Mouse (Mus musculus) neural tube, embryonic 12.5 days (tissue): ENCODE measurements around the gene Tle6. TPM values are rescaled to one million over a fixed set of nuclear protein-coding genes. Genes with fewer than 3 reads are reported as not detected.
A peak's percentile ranks its signal among the peaks of the same experiment; 100 is the strongest.

Experiments used
- ATAC-seq: fragments of 200-750 bp; cut with Nextera tagmentation; 2 replicates; pipeline ENCODE4 v1.8.0; 2017; ENCODE audit warnings: low read depth, mild to moderate bottlenecking, moderate TSS enrichment, moderate library complexity; ENCODE audit not compliant: low FRiP score
- H3K27ac ChIP-seq: fragments of 300-500 bp; sonication (generic); 2 replicates; pipeline ENCODE4 v1.5.1; 2016
- H3K27me3 ChIP-seq: fragments of 300-500 bp; sonication (generic); replicated peaks from 2 replicates; pipeline ENCODE4 v1.6.1; 2016; ENCODE audit warnings: mild to moderate bottlenecking
- H3K36me3 ChIP-seq: fragments of 300-500 bp; sonication (generic); 2 replicates; pipeline ENCODE4 v1.6.1; 2016; ENCODE audit warnings: mild to moderate bottlenecking
- H3K4me1 ChIP-seq: fragments of 300-500 bp; sonication (generic); 2 replicates; pipeline ENCODE4 v1.6.1; 2016
- H3K4me2 ChIP-seq: fragments of 300-500 bp; sonication (generic); replicated peaks from 2 replicates; pipeline ENCODE4 v1.6.1; 2016; ENCODE audit warnings: mild to moderate bottlenecking
- H3K4me3 ChIP-seq: fragments of 300-500 bp; sonication (generic); 2 replicates; pipeline ENCODE4 v1.5.1; 2016
- H3K9ac ChIP-seq: fragments of 300-500 bp; sonication (generic); 2 replicates; pipeline ENCODE4 v1.6.1; 2016; ENCODE audit warnings: mild to moderate bottlenecking
- H3K9me3 ChIP-seq: fragments of 300-500 bp; sonication (generic); 2 replicates; pipeline ENCODE4 v1.6.1; 2016; ENCODE audit warnings: mild to moderate bottlenecking
- WGBS: fragments of 180-500 bp; shearing (Covaris S2); methylation state at CpG from one replicate; pipeline ENCODE4 v1.1.7; 2016; 5-methylcytosine and 5-hydroxymethylcytosine counted together
- polyA plus RNA-seq: library from polyadenylated mRNA; unstranded; fragments of >200 nt; fragmentation: Nextera tagmentation; extraction: Ambion mirVana; gene quantifications from 2 replicates; pipeline ENCODE4 v1.2.1, GENCODE M21; 2016

Gene Tle6
- polyA plus RNA-seq, 1 experiment from 2014 or later = 7.3 TPM

DNA sequence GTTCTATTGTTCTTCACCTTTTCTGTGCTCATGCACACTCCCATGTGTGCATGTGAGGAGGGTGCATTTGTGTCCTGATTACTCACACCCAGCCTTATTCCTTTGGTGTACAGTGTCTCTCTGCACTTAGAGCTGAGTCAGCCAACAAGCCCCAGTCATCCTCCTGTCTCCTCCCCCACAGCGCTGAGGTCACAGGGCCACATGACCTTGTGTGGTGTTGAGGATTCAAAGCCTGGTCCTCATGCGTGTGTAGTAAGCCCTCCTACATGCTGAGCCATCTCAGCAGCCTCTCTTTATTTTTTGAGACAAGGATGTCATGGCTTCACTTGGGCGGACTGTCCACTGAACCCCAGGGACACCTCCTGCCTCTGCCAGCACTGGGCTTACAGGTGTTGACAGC lies 11.9 kb upstream of the Tle6 start:
- H3K27me3 ChIP-seq = no peaks in the 10 kb centered on the region
- no peak overlapping the region for H3K27ac ChIP-seq
- no peak overlapping the region for H3K4me3 ChIP-seq
- H3K4me1 ChIP-seq = peaks cover 6% of the 10 kb centered on the region; the same call in 1 of the 2 replicates
- H3K9me3 ChIP-seq = no peaks in the 10 kb centered on the region
- 74% methylated on average over 3 of the region's 3 CpGs for WGBS
- no peak overlapping the region for H3K4me2 ChIP-seq
- no peak overlapping the region for H3K9ac ChIP-seq
- no peak for ATAC-seq
- peaks cover 3% of the 10 kb centered on the region; the same call in 1 of the 2 replicates for H3K36me3 ChIP-seq

GRCm38 (mm10) chr10:81608308-81608707 lies 7.4 kb upstream of the Tle6 start:
- peaks cover 14% of the 10 kb centered on the region; the same call in 1 of the 2 replicates for H3K4me1 ChIP-seq
- no peak overlapping the region for H3K27ac ChIP-seq
- no peak for ATAC-seq
- WGBS = 95% methylated on average over 1 of the region's 1 CpGs
- H3K9me3 ChIP-seq = no peaks in the 10 kb centered on the region
- H3K4me3 ChIP-seq = no peak overlapping the region
- H3K9ac ChIP-seq = no peak overlapping the region
- no peaks in the 10 kb centered on the region for H3K27me3 ChIP-seq
- H3K36me3 ChIP-seq = peaks cover 3% of the 10 kb centered on the region; the same call in 1 of the 2 replicates
- H3K4me2 ChIP-seq = no peak overlapping the region

GRCm38 (mm10) chr10:81605974-81606751 lies 5.3 kb upstream of the Tle6 start, which contains the start of gene BC025920:
TSS of gene BC025920 (plus strand) at chr10:81606270.
- Histone ChIP-seq H3K9ac (peak within 1 kb of the TSS; percentile 55), H3K4me2 (peak within 1 kb of the TSS; percentile 67), H3K4me3 (peak within 1 kb of the TSS; percentile 47), H3K27ac (peak within 1 kb of the TSS; percentile 71), H3K9me3 (no peaks in the 10 kb centered on the region), H3K4me1 (peaks cover 27% of the 10 kb centered on the region), H3K27me3 (peaks cover 7% of the 10 kb centered on the region; the same call in 1 of the 2 replicates), H3K36me3 (peaks cover 3% of the 10 kb centered on the region; the same call in 1 of the 2 replicates)
- WGBS = under 1% methylated on average over 39 of the region's 39 CpGs
- peak; percentile 90 for ATAC-seq

DNA sequence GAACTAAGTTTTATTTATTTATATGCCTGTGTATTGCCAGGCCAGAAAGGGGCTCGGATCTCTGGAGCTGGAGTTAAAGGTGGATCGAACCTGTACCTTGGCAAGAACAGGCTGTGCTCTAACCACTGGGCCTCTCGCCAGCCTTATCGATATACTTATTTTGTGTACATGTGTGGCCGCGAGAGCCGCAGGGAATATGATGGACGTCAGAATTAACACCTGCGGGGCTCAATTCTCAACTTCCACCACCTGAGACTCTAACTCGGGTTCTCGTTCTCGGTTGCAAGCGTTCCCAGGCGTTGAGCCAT lies 4.7 kb upstream of the Tle6 start:
- peak; percentile 2; the same call in 1 of the 2 replicates for ATAC-seq
- peak overlapping the region; percentile 69; the same call in 1 of the 2 replicates for H3K27ac ChIP-seq
- peaks cover 3% of the 10 kb centered on the region; the same call in 1 of the 2 replicates for H3K36me3 ChIP-seq
- H3K27me3 ChIP-seq = peaks cover 7% of the 10 kb centered on the region; the same call in 1 of the 2 replicates
- H3K4me2 ChIP-seq = peak overlapping the region; percentile 67
- peaks cover 31% of the 10 kb centered on the region for H3K4me1 ChIP-seq
- H3K4me3 ChIP-seq = peak overlapping the region; percentile 29
- H3K9me3 ChIP-seq = no peaks in the 10 kb centered on the region
- peak overlapping the region; percentile 38 for H3K9ac ChIP-seq
- WGBS = 5% methylated on average over 14 of the region's 14 CpGs

- Histone ChIP-seq H3K4me1 (peaks cover 33% of the 10 kb centered on the region), H3K9ac (peak overlapping the region; percentile 38; the same call in 1 of the 2 replicates), H3K9me3 (no peaks in the 10 kb centered on the region), H3K4me3 (peak overlapping the region; percentile 29), H3K4me2 (peak overlapping the region; percentile 67), H3K27me3 (peaks cover 8% of the 10 kb centered on the region; the same call in 1 of the 2 replicates), H3K36me3 (peaks cover 3% of the 10 kb centered on the region; the same call in 1 of the 2 replicates), H3K27ac (peak overlapping the region; percentile 69; the same call in 1 of the 2 replicates)
- WGBS = 22% methylated on average over 29 of the region's 29 CpGs
- peak; percentile 19; the same call in 1 of the 2 replicates for ATAC-seq
Observed at GRCm38 (mm10) chr10:81604968-81605665, 4.2 kb upstream of the Tle6 start.

DNA sequence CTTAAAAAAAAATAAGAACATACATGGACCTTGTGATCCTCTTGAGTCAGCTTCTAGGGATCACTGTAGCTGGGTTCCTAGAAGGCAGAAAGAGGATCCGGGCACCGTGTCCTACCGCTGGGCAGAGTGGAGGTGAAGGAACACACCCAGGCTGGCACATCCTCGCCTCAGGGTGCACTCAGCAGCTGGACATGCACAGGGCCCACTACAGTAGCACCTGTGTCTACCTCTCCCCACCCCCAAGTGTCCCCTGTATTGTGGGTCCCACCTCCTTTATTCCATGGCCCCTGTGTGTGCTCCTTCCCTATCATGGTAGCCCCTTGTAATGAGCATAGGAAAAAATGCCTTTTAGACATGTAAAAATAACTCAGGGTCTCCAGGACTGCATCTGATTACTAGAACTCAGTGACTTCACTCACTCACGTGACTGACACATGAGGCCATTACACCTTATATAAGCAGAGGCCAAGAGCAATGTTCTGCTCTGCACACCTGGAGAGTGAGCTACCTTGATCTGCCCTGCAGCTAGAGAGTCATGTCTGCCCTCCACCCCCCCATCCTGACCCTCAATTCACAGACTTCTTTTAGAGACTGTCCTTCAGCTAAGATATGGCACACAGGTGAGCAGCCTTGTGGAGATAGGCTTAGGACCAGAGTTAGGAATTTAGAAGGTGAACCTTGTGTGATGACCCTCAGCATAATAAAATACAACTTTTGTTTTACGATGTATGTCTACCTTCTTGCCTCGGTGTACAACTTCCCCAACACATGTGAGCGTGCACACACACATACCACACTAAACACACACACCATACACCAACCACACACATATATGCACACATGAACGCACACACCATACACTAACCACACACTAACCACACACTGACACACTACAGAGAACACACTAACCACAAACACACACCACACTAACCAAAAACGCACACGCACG lies 3.4 kb upstream of the Tle6 start:
- H3K4me3 ChIP-seq = no peak overlapping the region
- H3K4me2 ChIP-seq = peak overlapping the region; percentile 67
- H3K9me3 ChIP-seq = no peaks in the 10 kb centered on the region
- peaks cover 33% of the 10 kb centered on the region for H3K4me1 ChIP-seq
- no peak overlapping the region for H3K27ac ChIP-seq
- peaks cover 3% of the 10 kb centered on the region; the same call in 1 of the 2 replicates for H3K36me3 ChIP-seq
- no peak overlapping the region for H3K9ac ChIP-seq
- H3K27me3 ChIP-seq = peaks cover 14% of the 10 kb centered on the region
- no peak for ATAC-seq
- 79% methylated on average over 12 of the region's 12 CpGs for WGBS

DNA sequence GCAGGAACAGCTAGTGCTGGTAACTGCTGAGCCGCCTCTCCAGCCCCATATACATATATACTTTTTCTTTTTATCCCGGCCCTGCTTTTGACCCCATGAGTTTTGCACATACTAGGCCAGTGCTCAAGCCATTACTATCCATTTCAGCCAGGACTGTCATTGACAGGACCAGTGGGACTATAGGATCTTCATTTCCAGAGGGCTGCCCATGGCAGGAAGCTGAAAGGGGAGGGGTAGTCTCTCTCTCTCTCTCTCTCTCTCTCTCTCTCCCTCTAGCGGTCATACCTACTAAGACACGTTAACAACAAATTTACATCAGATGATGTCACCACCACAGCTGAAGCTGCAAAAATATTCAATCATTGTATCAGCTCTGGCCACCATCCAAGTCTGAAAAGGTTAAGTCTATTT lies 1.9 kb upstream of the Tle6 start:
- no peaks in the 10 kb centered on the region for H3K9me3 ChIP-seq
- WGBS = 21% methylated on average over 4 of the region's 4 CpGs
- peaks cover 24% of the 10 kb centered on the region for H3K27me3 ChIP-seq
- peaks cover 40% of the 10 kb centered on the region for H3K4me1 ChIP-seq
- H3K4me2 ChIP-seq = no peak overlapping the region
- ATAC-seq = no peak
- no peaks in the 10 kb centered on the region for H3K36me3 ChIP-seq
- no peak overlapping the region for H3K9ac ChIP-seq
- no peak overlapping the region for H3K27ac ChIP-seq
- no peak overlapping the region for H3K4me3 ChIP-seq

DNA sequence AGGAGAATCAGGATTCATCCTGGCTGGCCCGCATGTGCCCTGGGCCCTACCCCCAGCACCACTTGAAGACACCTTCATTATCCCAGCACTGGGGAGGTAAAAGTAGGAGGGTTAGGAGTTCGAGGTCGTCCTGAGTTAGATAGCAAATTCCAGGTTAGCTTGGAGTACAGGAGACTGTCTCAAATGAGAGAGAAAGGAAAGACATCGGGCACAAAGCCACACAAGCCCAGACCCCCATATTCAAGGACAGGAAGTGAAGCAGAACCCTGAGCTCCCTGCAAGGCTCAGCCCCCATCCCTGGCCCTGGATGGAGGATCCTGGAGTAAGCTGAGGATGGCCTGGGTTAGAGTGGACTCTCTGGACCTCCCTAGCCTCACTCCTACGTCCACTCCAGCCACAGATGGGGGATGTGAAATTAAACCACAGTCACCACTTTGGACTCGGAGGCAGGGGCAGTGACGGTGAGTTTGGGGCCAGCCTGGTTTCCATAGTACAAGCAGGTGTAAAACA lies 578 bp upstream of the Tle6 start:
- ATAC-seq = no peak
- Histone ChIP-seq H3K4me3 (0 out of 2 replicates have a peak overlapping the region, but pooled peaks have one; percentile 10), H3K4me1 (peaks cover 46% of the 10 kb centered on the region), H3K4me2 (peak overlapping the region; percentile 51), H3K27me3 (peaks cover 24% of the 10 kb centered on the region), H3K9me3 (no peaks in the 10 kb centered on the region), H3K9ac (no peak overlapping the region), H3K36me3 (no peaks in the 10 kb centered on the region), H3K27ac (no peak overlapping the region)
- 29% methylated on average over 7 of the region's 7 CpGs for WGBS

GRCm38 (mm10) chr10:81600096-81600495 lies 777 bp downstream of the Tle6 start:
- ATAC-seq = no peak
- H3K36me3 ChIP-seq = no peaks in the 10 kb centered on the region
- 49% methylated on average over 10 of the region's 10 CpGs for WGBS
- H3K9ac ChIP-seq = no peak overlapping the region
- H3K27ac ChIP-seq = no peak overlapping the region
- H3K9me3 ChIP-seq = no peaks in the 10 kb centered on the region
- H3K4me2 ChIP-seq = no peak overlapping the region
- H3K27me3 ChIP-seq = peaks cover 35% of the 10 kb centered on the region
- H3K4me1 ChIP-seq = peaks cover 56% of the 10 kb centered on the region
- no peak overlapping the region for H3K4me3 ChIP-seq

- H3K4me3 ChIP-seq = no peak overlapping the region
- H3K9me3 ChIP-seq = no peaks in the 10 kb centered on the region
- H3K27ac ChIP-seq = no peak overlapping the region
- H3K4me1 ChIP-seq = peaks cover 52% of the 10 kb centered on the region
- H3K36me3 ChIP-seq = no peaks in the 10 kb centered on the region
- H3K4me2 ChIP-seq = no peak overlapping the region
- no peak overlapping the region for H3K9ac ChIP-seq
- no peak for ATAC-seq
- 81% methylated on average over 5 of the region's 5 CpGs for WGBS
- peaks cover 39% of the 10 kb centered on the region for H3K27me3 ChIP-seq
Observed at GRCm38 (mm10) chr10:81599630-81600029, 1.2 kb downstream of the Tle6 start.

GRCm38 (mm10) chr10:81598871-81599270 lies 2.0 kb downstream of the Tle6 start:
- Histone ChIP-seq H3K4me2 (no peak overlapping the region), H3K4me1 (peaks cover 52% of the 10 kb centered on the region), H3K27me3 (peaks cover 47% of the 10 kb centered on the region), H3K9ac (no peak overlapping the region), H3K27ac (no peak overlapping the region), H3K9me3 (no peaks in the 10 kb centered on the region), H3K36me3 (no peaks in the 10 kb centered on the region), H3K4me3 (no peak overlapping the region)
- WGBS = 53% methylated on average over 6 of the region's 6 CpGs
- ATAC-seq = no peak
